Mouse (Mus musculus): ENCODE measurements around the gene Vamp2.

- TF ChIP-seq CTCF (IDR thresholded peaks at IDR 0.05; ENCODE audit: control insufficient read depth, insufficient read depth, low read length) = no peak
- no peak for TF ChIP-seq POLR2A (IDR thresholded peaks at IDR 0.05; ENCODE audit: borderline replicate concordance, control insufficient read depth, low read depth, low read length)
These were observed 11.0 kb upstream of the Vamp2 start for GRCm38 (mm10) chr11:69077316-69077715.

Measured in bone marrow, adult 2 months (tissue).